Mouse (Mus musculus) liver, embryonic 15.5 days (tissue): ENCODE results near the gene Dera. TPM values are rescaled to one million over a fixed set of nuclear protein-coding genes. Genes with fewer than 3 reads are reported as not detected.

Experiments used
- polyA plus RNA-seq: library from polyadenylated mRNA; unstranded; fragments of >200 nt; fragmentation: Nextera tagmentation; extraction: Ambion mirVana; gene quantifications from 2 replicates; pipeline ENCODE4 v1.2.1, GENCODE M21; 2015

Gene Dera
- polyA plus RNA-seq, 1 experiment from 2014 or later = 39.9 TPM

Other genes with a start within 250 kb of the Dera start
- gene Eps8, start 99.7 kb upstream of the Dera start, polyA plus RNA-seq = 2.5 and 3.8 TPM in 2 replicates
- 70.0 and 72.9 TPM in 2 replicates for gene Strap, start 19.5 kb upstream of the Dera start, polyA plus RNA-seq